Mouse (Mus musculus) heart, embryonic 10.5 days (tissue): ENCODE measurements at regions not wholly inside any gene's neighbourhood (a gene's known extent, or its start where the extent isn't known, plus 50 kb on each side); places are given as distances from the start of the nearest gene placed in this dataset.
A peak's percentile ranks its signal among the peaks of the same experiment; 100 is the strongest.

Source experiments
- DNase-seq: peaks from one replicate; pipeline ENCODE4 v3.0.0-alpha.2; 2017; ENCODE audit warnings: low spot score
- H3K27ac ChIP-seq: fragments of 300-500 bp; sonication (generic); 2 replicates; pipeline ENCODE4 v1.5.1; 2016; ENCODE audit warnings: mild to moderate bottlenecking
- H3K27me3 ChIP-seq: fragments of 300-500 bp; sonication (generic); 2 replicates; pipeline ENCODE4 v1.6.1; 2016; ENCODE audit warnings: mild to moderate bottlenecking; ENCODE audit not compliant: poor library complexity, insufficient read depth, severe bottlenecking
- H3K36me3 ChIP-seq: fragments of 300-500 bp; sonication (generic); 2 replicates; pipeline ENCODE4 v1.6.1; 2016; ENCODE audit warnings: mild to moderate bottlenecking, moderate library complexity
- H3K4me1 ChIP-seq: fragments of 300-500 bp; sonication (generic); 2 replicates; pipeline ENCODE4 v1.6.1; 2016; ENCODE audit warnings: mild to moderate bottlenecking
- H3K4me3 ChIP-seq: fragments of 300-500 bp; sonication (generic); 2 replicates; pipeline ENCODE4 v1.5.1; 2016; ENCODE audit warnings: mild to moderate bottlenecking, moderate library complexity
- H3K9me3 ChIP-seq: fragments of 300-500 bp; sonication (generic); 2 replicates; pipeline ENCODE4 v1.6.1; 2016; ENCODE audit warnings: mild to moderate bottlenecking, moderate library complexity
- WGBS: fragments of 180-500 bp; shearing (Covaris S2); methylation state at CpG from one replicate; pipeline ENCODE4 v1.1.7; 2016; 5-methylcytosine and 5-hydroxymethylcytosine counted together

- Histone ChIP-seq H3K4me3 (no peak overlapping the region), H3K9me3 (no peaks in the 10 kb centered on the region), H3K27me3 (no peaks in the 10 kb centered on the region), H3K27ac (no peak overlapping the region), H3K4me1 (peaks cover 9% of the 10 kb centered on the region; the same call in 1 of the 2 replicates), H3K36me3 (no peaks in the 10 kb centered on the region)
- 86% methylated on average over 5 of the region's 5 CpGs for WGBS
- DNase-seq: no peak
Measured at GRCm38 (mm10) chr12:107800296-107800695, 203.1 kb downstream of the Bcl11b start.

- peak overlapping the region; percentile 40 for H3K4me3 ChIP-seq
- peaks cover 31% of the 10 kb centered on the region for H3K27me3 ChIP-seq
- no peak for DNase-seq
- no peaks in the 10 kb centered on the region for H3K9me3 ChIP-seq
- WGBS: 8% methylated on average over 11 of the region's 11 CpGs
- H3K36me3 ChIP-seq: no peaks in the 10 kb centered on the region
- peak overlapping the region; percentile 69 for H3K27ac ChIP-seq
- peaks cover 12% of the 10 kb centered on the region for H3K4me1 ChIP-seq
Measured at GRCm38 (mm10) chr12:107807634-107808033, 195.8 kb downstream of the Bcl11b start.

- DNase-seq: no peak
- H3K27me3 ChIP-seq: peaks cover 31% of the 10 kb centered on the region
- 37% methylated on average over 9 of the region's 9 CpGs for WGBS
- no peaks in the 10 kb centered on the region for H3K36me3 ChIP-seq
- H3K4me1 ChIP-seq: peaks cover 12% of the 10 kb centered on the region
- H3K9me3 ChIP-seq: no peaks in the 10 kb centered on the region
- no peak overlapping the region for H3K4me3 ChIP-seq
- peak overlapping the region; percentile 69; the same call in 1 of the 2 replicates for H3K27ac ChIP-seq
Measured at GRCm38 (mm10) chr12:107808158-107808715, 195.2 kb downstream of the Bcl11b start.

- H3K27ac ChIP-seq: no peak overlapping the region
- H3K4me3 ChIP-seq: no peak overlapping the region
- H3K4me1 ChIP-seq: peaks cover 12% of the 10 kb centered on the region
- no peaks in the 10 kb centered on the region for H3K36me3 ChIP-seq
- 30% methylated on average over 5 of the region's 5 CpGs for WGBS
- peaks cover 31% of the 10 kb centered on the region for H3K27me3 ChIP-seq
- DNase-seq: no peak
- H3K9me3 ChIP-seq: no peaks in the 10 kb centered on the region
Measured at GRCm38 (mm10) chr12:107811231-107811630, 192.2 kb downstream of the Bcl11b start.

GRCm38 (mm10) chr12:107812549-107813335 is 190.7 kb downstream of the Bcl11b start:
- DNase-seq: no peak
- 73% methylated on average over 14 of the region's 14 CpGs for WGBS
- Histone ChIP-seq H3K9me3 (no peaks in the 10 kb centered on the region), H3K27ac (no peak overlapping the region), H3K4me3 (no peak overlapping the region), H3K36me3 (no peaks in the 10 kb centered on the region), H3K4me1 (peaks cover 7% of the 10 kb centered on the region), H3K27me3 (peaks cover 19% of the 10 kb centered on the region)

GRCm38 (mm10) chr12:107814926-107815325 is 188.5 kb downstream of the Bcl11b start:
- WGBS: 74% methylated on average over 7 of the region's 7 CpGs
- H3K27me3 ChIP-seq: no peaks in the 10 kb centered on the region
- no peaks in the 10 kb centered on the region for H3K36me3 ChIP-seq
- no peak for DNase-seq
- no peak overlapping the region for H3K27ac ChIP-seq
- no peaks in the 10 kb centered on the region for H3K4me1 ChIP-seq
- no peaks in the 10 kb centered on the region for H3K9me3 ChIP-seq
- no peak overlapping the region for H3K4me3 ChIP-seq

GRCm38 (mm10) chr12:107823768-107824394 is 179.5 kb downstream of the Bcl11b start:
- WGBS: 80% methylated on average over 5 of the region's 5 CpGs
- Histone ChIP-seq H3K27ac (no peak overlapping the region), H3K36me3 (no peaks in the 10 kb centered on the region), H3K27me3 (no peaks in the 10 kb centered on the region), H3K4me1 (no peaks in the 10 kb centered on the region), H3K4me3 (no peak overlapping the region), H3K9me3 (no peaks in the 10 kb centered on the region)
- no peak for DNase-seq

- H3K9me3 ChIP-seq: no peaks in the 10 kb centered on the region
- H3K36me3 ChIP-seq: no peaks in the 10 kb centered on the region
- H3K4me3 ChIP-seq: no peak overlapping the region
- no peak overlapping the region for H3K27ac ChIP-seq
- no peaks in the 10 kb centered on the region for H3K27me3 ChIP-seq
- DNase-seq: no peak
- 83% methylated on average over 4 of the region's 4 CpGs for WGBS
- H3K4me1 ChIP-seq: 0 out of 2 replicates have a peak, but pooled peaks cover 3% of the 10 kb centered on the region
Measured at GRCm38 (mm10) chr12:107825921-107826320, 177.5 kb downstream of the Bcl11b start.

GRCm38 (mm10) chr12:107831400-107832128 is 171.8 kb downstream of the Bcl11b start:
- Histone ChIP-seq H3K4me3 (no peak overlapping the region), H3K27me3 (peaks cover 6% of the 10 kb centered on the region; the same call in 1 of the 2 replicates), H3K36me3 (no peaks in the 10 kb centered on the region), H3K4me1 (peaks cover 18% of the 10 kb centered on the region), H3K9me3 (no peaks in the 10 kb centered on the region), H3K27ac (peak overlapping the region; percentile 30; the same call in 1 of the 2 replicates)
- no peak for DNase-seq
- WGBS: 44% methylated on average over 13 of the region's 13 CpGs

GRCm38 (mm10) chr12:107833001-107833400 is 170.4 kb downstream of the Bcl11b start:
- Histone ChIP-seq H3K4me1 (peaks cover 18% of the 10 kb centered on the region), H3K27ac (no peak overlapping the region), H3K27me3 (peaks cover 6% of the 10 kb centered on the region; the same call in 1 of the 2 replicates), H3K36me3 (no peaks in the 10 kb centered on the region), H3K9me3 (no peaks in the 10 kb centered on the region), H3K4me3 (no peak overlapping the region)
- no peak for DNase-seq
- WGBS: 93% methylated on average over 8 of the region's 8 CpGs

- 80% methylated on average over 5 of the region's 5 CpGs for WGBS
- Histone ChIP-seq H3K36me3 (no peaks in the 10 kb centered on the region), H3K4me3 (no peak overlapping the region), H3K27me3 (peaks cover 6% of the 10 kb centered on the region; the same call in 1 of the 2 replicates), H3K27ac (no peak overlapping the region), H3K9me3 (no peaks in the 10 kb centered on the region), H3K4me1 (peaks cover 18% of the 10 kb centered on the region)
- no peak for DNase-seq
Measured at GRCm38 (mm10) chr12:107834512-107834911, 168.9 kb downstream of the Bcl11b start.

- Histone ChIP-seq H3K9me3 (no peaks in the 10 kb centered on the region), H3K36me3 (no peaks in the 10 kb centered on the region), H3K4me3 (no peak overlapping the region), H3K27me3 (peaks cover 11% of the 10 kb centered on the region; the same call in 1 of the 2 replicates), H3K4me1 (no peaks in the 10 kb centered on the region), H3K27ac (no peak overlapping the region)
- no peak for DNase-seq
- WGBS: 89% methylated on average over 12 of the region's 12 CpGs
Measured at GRCm38 (mm10) chr12:107837741-107838140, 165.7 kb downstream of the Bcl11b start.
